Mouse (Mus musculus): Measurements from ENCODE around the gene Zbed5.
A peak's percentile ranks its signal among the peaks of the same experiment; 100 is the strongest.

- no peak for TF ChIP-seq CTCF (IDR thresholded peaks at IDR 0.05; ENCODE audit: control insufficient read depth, insufficient read depth, low read length)
- TF ChIP-seq POLR2A (IDR thresholded peaks at IDR 0.05; ENCODE audit: borderline replicate concordance, control insufficient read depth, low read depth, low read length), result peak; percentile 7; the same call in 1 of the 2 replicates
Measured at GRCm38 (mm10) chr5:129941495-129942045, 46.0 kb downstream of the Zbed5 start, which contains the start of gene Vkorc1l1.
